Mouse (Mus musculus) layer of hippocampus, postnatal 25 days (tissue): ENCODE data around the gene Olfr520. TPM values are rescaled to one million over a fixed set of nuclear protein-coding genes. Genes with fewer than 3 reads are reported as not detected.
"Not testable (repeated sequence)": the region's sequence is repeated elsewhere in the genome, so short reads cannot be mapped to it uniquely, and the experiment has no call there.

Experiments
- DNase-seq, 2 experiments: peaks; one replicate each; pipeline ENCODE4 v3.0.0; 2022; ENCODE audit warnings: mixed read lengths in 2 of 2, low spot score in 1 of 2; ENCODE audit errors: extremely low spot score in 1 of 2
- total RNA-seq, 2 experiments: library from RNA; stranded (reverse); gene quantifications; 2 replicates each; pipeline ENCODE4 v1.2.3; 2021

The Olfr520 gene
- total RNA-seq = not detected

DNA sequence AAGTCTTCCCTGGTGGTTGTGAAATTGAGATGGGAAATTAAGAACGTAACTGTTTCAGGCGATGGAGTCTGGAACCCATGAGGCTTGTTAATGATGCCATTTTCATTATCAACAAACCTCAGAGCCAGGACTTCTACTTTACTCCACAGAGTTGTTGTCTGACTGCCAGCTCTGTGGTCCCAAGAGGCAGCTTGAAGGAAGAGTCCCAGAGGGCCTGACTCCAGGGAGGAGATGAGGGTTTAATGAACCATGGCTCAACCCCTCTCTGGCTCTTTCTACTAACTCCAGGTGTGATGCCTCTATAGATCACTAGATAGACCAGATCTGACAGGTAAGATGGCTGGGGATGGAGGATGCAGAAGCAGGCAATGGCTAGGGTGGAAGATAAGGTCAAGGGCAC lies at the start of gene Olfr520:
TSS of gene Olfr520 (plus strand) at position 301 of the 400 bp plus-strand sequence.
- DNase-seq = no peak

DNA sequence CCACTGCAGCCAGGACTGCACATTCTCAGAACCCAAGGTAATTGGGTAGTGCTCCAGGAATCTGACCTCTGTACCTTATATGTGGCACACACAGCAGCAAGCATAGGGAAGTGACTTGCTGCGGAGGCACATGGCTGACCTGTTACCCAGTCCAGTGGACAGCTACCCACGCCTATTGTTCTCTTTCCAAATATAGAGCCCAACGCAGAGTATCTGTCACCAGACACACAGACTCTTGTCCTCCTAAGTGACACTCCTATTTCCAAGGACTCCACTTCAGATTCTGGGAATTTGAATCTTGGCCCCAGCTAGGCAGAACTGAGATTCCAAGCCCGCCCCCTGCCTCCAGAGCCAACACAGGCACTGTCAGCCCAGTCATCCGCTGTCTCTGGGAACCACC lies 49.3 kb upstream of the Olfr520 start:
- no peak for DNase-seq

DNA sequence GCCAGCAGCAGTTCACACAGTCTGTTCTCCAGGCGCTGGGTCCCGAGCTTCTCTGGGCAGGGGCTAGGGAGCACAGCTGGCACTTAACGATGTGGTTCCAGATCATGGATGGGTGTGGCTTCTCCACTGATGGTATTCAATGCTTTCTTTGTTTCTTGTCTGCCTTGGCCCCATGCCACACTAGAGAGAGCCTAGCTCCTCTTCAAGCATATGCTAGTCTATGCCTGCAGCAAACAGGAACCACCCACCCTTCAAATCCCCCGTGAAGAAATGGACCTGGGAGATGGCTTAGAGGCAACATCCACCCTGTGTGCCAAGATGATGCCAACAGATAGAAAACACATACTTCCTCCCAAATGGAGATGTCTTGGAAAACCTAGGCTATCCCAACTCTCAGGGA lies 46.0 kb upstream of the Olfr520 start:
- DNase-seq = peak in 1 of 2 experiments; percentile 32

DNA sequence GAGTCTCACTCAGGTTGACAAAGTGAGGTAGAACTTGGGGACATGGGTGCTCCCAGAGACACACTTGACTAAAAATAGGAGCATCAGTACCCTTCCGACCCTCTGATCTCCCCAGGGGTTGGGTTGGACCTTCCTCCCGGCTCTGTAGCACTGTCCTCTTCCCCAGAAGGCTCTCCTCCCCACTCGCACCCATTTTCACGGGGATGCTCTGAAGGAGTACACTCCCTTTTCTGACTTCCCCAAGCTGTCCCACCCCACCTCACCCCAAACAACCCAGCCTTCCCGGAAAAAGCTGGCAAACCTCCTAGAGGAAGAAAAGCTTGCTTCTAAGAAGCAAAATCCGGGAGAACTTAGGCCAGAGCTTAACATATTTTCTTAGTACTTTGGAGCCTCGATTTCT lies 39.3 kb upstream of the Olfr520 start:
- no peak for DNase-seq

DNA sequence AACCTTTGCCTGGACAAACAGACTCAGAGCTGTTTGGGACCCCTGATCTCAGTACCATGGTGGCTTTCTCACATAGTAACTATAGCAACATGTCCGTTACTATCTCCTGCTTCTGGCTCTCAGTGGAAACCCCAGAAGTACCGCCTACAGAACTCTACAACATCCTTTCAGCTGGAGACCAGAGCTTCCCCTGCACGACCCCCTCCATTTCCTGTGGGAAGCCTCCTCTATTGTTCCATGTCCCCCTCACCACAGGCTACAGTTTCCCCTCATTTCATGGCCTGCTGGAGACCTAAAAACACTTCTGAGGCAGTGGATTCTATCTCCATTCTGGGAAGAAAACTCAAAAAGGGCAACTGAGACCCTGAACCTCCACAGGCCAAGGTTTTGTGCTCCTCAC lies 37.7 kb upstream of the Olfr520 start:
- no peak for DNase-seq

DNA sequence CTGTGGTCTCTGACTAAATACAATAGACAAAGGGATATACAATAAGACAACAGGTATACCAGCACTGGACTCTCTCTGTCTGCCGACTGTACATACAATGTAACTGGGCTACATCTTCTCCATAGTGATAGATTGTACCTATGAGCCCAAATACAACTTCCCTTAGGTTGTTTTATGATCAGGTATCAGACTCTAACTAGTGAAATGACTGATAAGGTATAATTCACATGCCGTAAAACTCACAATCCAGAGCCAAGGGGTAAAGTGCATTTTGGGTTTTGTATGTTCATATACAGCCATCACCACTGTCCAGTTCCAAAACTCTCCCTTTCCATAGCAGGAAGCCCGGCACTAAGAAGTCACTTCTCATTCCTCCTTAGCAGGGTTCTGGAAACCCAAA lies 36.7 kb upstream of the Olfr520 start:
- DNase-seq = no peak

DNA sequence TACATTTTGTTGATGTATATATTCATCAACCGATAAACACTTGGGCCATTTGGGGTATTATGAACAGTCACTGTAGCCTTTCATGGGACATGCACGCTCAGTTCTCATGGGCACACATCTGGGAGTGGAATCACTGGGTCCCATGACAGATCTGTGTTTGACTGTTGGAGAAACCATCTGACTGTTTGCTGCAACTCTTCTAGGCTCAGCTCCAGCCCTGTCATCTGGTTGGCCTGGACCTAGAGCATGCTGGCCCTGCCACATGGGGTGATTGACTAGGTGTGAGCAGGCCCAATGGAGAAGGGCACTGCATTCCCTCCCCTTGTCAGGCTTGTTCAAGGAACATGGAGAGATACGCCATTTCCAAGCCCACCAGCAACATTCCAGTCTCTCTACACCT lies 36.1 kb upstream of the Olfr520 start:
- DNase-seq = no peak

DNA sequence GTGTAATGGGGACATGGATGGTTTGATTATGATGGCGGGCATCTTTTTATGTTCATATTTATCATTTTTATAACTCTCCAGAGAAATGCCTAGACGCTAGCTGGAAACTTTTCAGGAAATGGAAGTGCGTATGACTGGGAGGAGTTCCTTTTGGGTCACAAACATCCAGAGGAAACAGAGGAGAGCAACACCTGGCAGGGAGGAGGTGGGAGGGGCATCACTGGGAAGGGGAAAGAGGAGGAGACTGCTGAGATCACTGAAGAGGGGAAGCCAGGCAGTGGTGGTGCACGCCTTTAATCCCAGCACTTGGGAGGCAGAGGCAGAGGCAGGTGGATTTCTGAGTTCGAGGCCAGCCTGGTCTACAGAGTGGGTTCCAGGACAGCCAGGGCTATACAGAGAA lies 35.6 kb upstream of the Olfr520 start:
- not testable (repeated sequence) for DNase-seq

DNA sequence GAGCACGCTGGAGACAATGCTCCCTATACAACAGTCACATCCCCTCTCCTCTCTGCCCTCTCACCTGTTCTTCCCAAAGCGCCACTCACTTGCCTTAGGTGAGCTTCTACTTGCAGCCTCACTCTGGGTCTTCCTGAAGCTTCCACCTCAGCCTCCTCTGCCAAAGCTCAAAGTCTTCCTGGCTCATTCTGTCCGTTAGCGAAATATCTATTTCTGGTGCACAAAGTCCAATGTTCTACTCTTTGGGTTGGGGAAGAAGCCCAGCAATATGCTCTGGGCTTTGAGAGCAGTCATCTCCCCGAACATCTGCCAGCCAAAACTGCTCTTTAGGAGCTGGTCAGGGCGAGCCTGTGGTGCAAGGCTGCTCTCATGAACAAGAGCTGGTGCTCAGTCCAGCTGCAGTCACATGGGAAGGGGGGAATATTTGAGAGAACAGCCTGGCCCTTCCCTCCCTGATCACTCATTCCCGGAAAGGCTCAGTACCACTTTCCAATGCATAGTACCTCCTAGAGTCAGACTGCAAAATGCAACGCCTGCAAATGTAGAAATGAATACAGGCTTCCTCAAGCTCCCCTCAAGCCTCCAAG lies 34.5 kb upstream of the Olfr520 start:
- no peak for DNase-seq

DNA sequence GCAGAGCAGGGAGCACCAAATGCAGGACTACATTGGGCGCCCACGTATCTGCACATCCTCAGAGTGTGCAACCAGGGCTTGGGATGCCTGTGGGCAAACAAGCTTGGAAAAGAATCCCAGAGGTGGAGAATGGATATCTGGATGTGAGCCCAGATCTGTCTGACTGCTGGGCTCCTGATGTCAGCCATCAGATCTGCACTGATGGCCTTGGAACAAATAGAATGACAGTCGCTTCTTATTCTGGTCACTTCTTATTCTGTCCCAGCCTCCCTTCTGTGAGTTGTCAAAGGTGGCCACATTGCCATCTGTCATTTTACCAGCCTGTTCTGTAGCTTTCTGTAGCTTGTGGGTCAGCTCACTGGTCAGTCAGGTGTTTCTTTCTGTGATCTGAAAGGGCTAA lies 31.5 kb upstream of the Olfr520 start:
- no peak for DNase-seq

DNA sequence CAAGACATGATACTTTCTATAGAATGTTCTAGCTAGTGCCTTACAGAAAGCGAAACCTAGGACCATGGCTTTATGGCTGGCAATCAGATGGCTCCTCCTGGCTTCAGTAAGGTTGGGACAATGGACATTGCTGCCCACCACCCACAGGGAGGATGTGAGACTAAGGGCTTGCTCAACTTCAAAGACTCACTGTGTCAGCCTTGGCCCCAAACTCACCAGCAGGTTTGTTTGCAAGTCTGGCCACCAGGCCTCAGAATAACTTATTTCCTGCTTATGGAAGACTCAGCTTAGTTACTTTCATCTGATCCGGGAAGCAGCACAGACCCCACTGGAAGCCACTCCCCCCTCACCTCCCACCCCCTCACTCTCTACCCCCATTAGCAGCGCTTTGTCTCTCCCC lies 31.0 kb upstream of the Olfr520 start:
- DNase-seq = no peak

DNA sequence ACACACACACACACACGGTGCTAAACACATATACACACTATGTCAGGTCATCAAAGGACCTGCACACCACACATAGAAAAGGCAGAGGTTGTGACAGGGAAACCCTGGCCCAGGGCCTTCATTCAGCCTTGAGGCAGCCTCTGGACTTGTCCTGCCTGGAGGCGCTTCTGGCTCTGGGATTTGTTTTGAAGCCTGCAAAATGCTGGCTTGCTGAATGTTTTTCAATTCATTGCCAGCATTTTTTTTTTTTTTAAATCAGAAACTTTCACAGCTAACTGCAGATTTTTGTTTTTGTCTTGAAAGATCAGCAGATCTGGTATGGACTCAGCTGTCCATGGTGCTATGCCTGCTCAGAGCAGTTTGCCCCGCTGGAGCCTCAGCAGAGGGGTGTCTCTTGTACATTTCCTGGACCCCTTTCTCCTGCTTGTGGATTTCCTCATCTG lies 30.3 kb upstream of the Olfr520 start:
- DNase-seq = no peak

DNA sequence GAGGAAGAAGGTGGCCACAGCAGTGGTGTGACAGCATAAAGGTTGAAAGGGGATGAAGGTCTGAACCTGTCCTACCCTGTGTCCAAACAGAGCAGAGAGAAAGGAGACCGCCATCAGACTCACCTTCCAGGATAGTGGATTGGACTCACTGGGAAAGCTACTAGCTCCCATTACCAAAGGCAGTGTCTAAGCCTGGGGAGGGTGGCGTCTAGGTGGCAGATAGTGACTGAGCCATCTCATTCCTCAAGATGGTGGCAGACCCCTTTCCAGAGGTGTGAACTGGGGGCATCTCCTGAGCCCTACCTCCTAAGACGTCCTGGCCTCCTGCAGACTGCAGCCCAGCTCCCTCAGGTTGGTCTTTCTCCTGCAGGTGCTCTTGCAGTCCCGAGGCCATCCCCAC lies 29.4 kb upstream of the Olfr520 start:
- no peak for DNase-seq

DNA sequence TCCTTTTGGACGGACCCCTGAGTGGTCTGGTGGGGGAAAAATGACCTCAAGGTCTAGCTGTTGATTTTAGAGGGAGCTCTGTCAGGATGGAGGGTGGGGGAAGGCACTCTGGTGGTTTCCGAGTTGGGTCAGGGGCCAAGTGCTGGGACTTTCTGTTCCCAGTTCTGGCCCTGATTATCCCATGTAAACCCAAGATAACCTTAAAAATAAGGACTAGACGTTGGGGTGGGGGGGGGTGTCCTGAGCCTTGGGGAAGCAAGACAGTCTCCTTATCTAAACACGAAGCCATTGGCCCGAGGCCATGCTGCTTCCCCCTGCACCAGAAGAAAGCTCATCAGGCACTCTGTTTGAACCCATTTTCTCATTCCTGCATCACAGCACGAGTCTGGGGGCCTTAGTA lies 27.9 kb upstream of the Olfr520 start:
- DNase-seq = no peak

DNA sequence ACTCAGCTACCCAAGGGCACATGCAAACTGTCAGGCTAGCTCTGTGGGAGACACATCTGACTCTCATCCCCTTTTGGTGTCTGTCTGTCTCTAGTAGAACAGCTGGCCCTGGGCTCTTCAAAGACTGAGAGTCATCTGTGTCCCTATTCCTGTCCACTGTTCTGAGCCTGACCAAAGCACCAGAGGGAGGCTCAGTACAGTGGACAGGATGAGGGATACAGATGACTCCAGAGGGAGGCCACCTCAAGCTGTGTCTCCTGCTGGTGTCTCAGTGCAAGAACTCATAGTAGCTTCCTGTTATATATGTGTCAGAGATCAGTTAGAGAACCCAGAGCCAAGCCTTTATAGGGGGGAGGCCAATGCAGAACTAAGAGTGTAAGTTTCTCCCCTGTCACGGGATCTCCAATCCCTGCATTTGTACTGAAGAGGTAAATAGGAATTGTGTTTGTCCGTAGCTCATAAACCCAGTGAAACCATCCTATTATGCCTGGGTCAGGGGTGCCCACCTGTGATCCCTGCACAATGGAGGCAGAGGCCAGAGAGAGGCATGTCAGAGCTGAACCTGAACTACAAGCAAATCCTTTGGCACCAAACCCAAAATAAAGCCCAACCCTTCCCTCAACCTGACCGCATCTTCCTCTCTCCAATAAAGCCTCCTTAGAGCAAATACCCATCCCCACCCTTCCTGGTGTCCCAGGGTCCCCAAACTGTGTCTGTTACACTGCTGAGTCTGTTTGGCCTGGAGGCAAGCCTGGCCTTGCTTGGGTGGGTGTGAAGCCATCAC lies 25.1 kb upstream of the Olfr520 start:
- DNase-seq = no peak

DNA sequence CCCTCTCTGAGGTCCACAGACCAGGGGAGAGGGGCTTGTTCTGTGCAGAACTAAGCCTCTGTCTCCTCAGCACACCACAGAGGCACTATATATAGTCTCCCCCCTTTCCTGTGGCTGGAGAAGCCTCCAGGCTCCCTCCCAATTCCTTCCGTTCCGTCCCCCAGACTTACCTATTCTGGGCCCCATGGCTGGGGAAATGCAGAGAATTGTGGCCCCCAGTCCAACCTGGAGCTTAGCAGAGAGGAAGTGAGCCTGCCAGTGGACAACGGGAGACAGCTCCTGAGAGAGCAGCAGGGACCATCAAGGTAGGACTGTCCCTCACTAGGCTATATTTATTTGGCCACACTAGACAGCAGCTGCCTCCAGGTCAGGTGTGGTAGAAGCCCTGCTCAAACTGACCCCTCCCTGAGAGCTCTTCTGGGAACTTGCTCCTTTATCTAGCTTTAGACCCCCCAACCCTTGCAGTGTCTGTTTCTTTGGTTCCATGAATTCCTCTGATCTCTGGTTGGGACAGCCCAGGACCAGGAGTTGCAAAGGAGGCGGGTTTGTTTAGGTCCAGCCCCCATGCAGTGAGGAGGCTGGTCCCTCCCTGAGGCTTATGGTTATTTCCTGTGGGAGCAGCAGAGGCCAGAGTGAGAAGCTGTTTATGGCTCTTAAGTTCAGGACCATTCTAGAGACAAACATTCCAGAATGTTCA lies 23.6 kb upstream of the Olfr520 start:
- DNase-seq = no peak

DNA sequence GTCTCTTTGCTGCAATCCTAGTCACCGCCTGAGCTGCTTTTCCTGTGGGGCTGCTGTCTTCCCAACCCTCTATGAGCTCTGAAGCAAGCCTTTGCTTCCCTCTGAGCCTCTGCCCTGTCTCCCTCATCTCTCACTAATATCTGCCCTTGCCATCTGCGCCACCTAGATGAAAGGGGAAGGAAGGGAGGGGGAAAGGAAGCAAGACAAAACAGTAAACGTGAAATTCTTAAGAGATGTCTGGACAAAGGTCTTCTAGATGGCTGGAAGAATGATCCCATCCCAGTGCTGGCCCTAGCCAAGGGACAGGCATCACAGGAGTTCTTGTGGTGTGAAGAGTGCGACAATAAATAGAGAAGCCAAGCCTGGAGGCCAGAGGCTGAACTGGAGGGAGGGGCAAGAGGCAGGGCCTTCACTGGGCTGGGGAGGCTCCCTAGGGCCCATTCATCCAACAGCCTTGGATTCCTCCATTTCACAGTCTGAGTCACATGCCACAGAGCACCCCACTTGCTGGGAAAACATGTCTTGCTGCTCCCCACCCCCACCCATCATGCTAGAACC lies 23.0 kb upstream of the Olfr520 start:
- no peak for DNase-seq

DNA sequence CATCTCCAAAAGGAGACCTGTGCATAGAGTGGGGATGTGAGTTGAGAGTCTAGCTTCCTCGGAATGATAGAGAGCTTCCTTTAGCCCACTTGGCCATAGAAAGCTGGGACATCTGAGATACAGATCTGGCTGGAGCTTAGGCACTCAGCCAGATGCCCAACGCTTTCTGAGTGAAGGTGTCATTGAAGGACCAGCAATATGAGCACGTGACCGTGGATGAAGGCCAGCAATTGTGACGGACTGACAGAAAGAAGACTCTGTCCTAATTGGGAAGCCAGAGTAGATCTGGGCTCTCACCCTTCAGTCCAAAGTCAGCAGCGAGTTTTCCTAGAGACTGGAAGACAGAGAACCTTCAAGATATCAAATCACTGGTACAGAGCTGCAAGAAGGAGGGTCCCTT lies 22.4 kb upstream of the Olfr520 start:
- DNase-seq = no peak

DNA sequence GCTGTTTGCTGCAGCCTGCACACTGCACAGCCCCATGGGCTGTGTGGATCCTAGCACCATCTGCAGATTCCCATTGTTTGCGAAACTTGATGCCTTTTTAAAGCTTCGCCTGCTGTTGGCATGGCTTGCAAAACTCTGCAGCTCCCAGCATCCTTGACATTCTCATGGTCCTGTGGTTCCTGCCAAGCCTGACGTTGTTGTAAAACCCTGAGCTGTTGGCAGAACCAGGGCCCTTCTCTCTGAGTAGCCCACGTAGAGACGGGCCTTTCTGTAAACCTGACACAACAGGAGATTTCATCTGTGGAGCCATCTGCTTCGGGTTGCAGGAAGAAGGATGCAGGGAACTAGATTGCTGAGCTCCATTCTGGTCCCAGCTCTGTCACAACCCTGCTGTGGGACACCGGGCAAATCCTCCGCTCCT lies 21.8 kb upstream of the Olfr520 start:
- peak; percentile 34 to 42 for DNase-seq

DNA sequence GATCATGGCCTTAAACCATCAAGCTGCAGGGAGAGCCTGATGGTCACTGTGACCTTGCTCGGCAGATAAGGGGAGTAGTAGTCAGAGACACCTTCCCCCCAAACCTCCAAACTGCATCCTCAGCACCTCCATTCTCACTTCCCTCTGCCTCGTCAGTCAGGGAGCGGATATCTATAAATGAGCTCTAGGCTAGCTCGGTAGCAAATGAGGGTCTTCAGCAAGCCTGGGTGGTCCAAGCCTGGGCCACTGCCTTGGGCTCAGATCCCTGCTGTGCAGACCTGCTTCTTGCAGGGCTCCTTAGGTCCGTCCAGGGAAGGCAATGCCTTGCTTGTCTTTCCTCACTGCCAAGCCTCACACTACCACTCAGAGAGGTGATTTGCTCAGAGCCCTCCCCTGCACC lies 21.3 kb upstream of the Olfr520 start:
- DNase-seq = no peak

DNA sequence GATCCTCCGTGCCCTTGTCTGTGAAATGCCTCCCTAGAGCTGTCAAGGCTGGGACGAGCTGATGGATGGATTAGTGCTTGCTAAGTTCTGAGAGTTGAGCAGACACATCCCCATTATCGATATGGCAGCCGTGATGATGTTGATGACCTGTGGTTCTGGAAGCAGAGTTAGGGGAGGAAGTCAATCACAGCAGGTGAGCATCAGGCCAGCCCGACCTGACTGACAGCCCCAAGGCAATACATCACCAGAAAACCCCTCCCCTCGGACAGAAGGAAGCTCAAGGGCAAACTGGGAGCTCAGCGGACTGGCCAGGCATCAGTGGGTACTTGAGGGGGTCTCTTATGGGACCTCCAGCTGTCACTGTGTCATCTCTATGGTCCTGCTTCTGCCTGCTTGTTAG lies 20.1 kb upstream of the Olfr520 start:
- no peak for DNase-seq
